Mouse (Mus musculus) hindbrain, embryonic 12.5 days (tissue): ENCODE data around the gene Loxl4. TPM values are rescaled to one million over a fixed set of nuclear protein-coding genes. Genes with fewer than 3 reads are reported as not detected.
A peak's percentile ranks its signal among the peaks of the same experiment; 100 is the strongest.

Source experiments
- ATAC-seq: fragments of 200-750 bp; cut with Nextera tagmentation; 2 replicates; pipeline ENCODE4 v1.8.0; 2017; ENCODE audit warnings: moderate TSS enrichment; ENCODE audit not compliant: low FRiP score
- H3K27ac ChIP-seq: fragments of 300-500 bp; sonication (generic); 2 replicates; pipeline ENCODE4 v1.5.1; 2016; ENCODE audit warnings: mild to moderate bottlenecking
- H3K27me3 ChIP-seq: fragments of 300-500 bp; sonication (generic); 2 replicates; pipeline ENCODE4 v1.6.1; 2016; ENCODE audit warnings: mild to moderate bottlenecking
- H3K36me3 ChIP-seq: fragments of 300-500 bp; sonication (generic); 2 replicates; pipeline ENCODE4 v1.6.1; 2016; ENCODE audit warnings: mild to moderate bottlenecking
- H3K4me1 ChIP-seq: fragments of 300-500 bp; sonication (generic); 2 replicates; pipeline ENCODE4 v1.6.1; 2016
- H3K4me2 ChIP-seq: fragments of 300-500 bp; sonication (generic); replicated peaks from 2 replicates; pipeline ENCODE4 v1.6.1; 2016; ENCODE audit warnings: mild to moderate bottlenecking
- H3K4me3 ChIP-seq: fragments of 300-500 bp; sonication (generic); 2 replicates; pipeline ENCODE4 v1.5.1; 2016; ENCODE audit warnings: mild to moderate bottlenecking
- H3K9ac ChIP-seq: fragments of 300-500 bp; sonication (generic); 2 replicates; pipeline ENCODE4 v1.6.1; 2016; ENCODE audit warnings: mild to moderate bottlenecking, moderate library complexity
- H3K9me3 ChIP-seq: fragments of 300-500 bp; sonication (generic); replicated peaks from 2 replicates; pipeline ENCODE4 v1.6.1; 2016; ENCODE audit warnings: mild to moderate bottlenecking
- WGBS: fragments of 180-500 bp; shearing (Covaris S2); methylation state at CpG from one replicate; pipeline ENCODE4 v1.1.7; 2016; 5-methylcytosine and 5-hydroxymethylcytosine counted together
- polyA plus RNA-seq: library from polyadenylated mRNA; unstranded; fragments of >200 nt; fragmentation: Nextera tagmentation; extraction: Ambion mirVana; gene quantifications from 2 replicates; pipeline ENCODE4 v1.2.1, GENCODE M21; 2016

Loxl4 gene
- polyA plus RNA-seq, 1 experiment from 2014 or later: 0.19 TPM

DNA sequence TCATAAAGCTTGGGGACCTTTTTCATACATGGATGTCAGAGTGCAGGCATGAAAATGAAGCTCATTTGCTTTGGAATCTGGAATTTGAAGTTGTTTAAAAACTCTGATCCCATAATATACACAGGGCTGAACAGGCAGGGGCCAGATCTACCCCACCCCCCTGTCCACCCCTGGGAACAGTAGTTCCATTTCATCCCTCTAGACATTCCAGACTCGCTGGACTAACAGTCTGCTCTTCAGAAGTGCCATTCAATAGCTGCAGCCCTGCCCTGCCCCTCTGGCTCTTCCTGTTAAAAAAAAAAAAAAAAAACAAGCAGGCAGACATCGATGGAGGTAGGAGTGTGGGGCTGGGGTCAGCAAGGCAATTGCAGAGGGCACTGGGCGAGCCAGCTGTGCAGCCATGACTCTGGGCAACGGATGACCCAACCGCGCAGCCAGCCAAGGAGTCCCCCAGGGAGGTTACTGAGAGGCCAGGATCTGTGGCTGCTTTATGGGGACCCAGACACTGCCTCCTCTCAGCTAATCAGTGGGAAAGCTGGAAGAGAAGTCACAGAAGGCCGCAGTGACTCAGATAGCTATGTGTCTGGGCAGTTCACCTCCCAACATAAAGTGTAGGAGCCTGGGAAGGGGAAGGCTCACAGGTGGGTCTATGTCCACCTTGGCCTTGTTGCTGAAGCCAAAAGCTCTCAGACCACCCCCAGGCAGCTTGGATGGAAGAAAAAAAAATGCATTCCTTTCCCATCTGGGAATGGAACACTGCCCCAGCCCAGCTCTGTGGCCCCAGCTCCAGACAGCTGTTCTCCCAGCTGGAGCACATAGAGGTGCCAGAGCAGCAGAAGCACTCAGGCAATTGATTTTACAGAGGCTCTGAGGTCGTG lies 26.2 kb upstream of the Loxl4 start:
- no peaks in the 10 kb centered on the region for H3K36me3 ChIP-seq
- no peak overlapping the region for H3K4me3 ChIP-seq
- no peaks in the 10 kb centered on the region for H3K9me3 ChIP-seq
- no peak for ATAC-seq
- peaks cover 15% of the 10 kb centered on the region for H3K4me1 ChIP-seq
- H3K4me2 ChIP-seq: no peak overlapping the region
- 41% methylated on average over 8 of the region's 8 CpGs for WGBS
- H3K27me3 ChIP-seq: no peaks in the 10 kb centered on the region
- H3K27ac ChIP-seq: no peak overlapping the region
- no peak overlapping the region for H3K9ac ChIP-seq

DNA sequence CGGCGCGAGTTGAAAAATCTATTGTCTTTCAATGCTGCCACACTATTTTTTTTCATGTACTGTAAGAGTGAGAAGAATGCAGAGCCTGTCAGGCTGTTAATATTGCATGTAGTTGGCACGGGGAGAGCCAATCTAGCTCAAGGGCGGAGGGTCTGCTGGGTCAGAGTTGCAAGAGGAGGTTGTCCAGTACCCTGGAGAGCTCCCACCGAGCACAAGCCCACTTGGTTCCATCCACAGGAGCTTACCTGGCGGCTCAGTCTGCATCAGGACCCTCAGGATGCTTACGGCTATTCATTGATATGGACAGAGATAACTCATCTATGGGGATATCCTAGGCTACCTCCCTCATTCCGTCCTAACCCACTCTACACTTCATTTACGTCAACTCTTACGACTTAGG lies 24.0 kb upstream of the Loxl4 start:
- ATAC-seq: no peak
- WGBS: 53% methylated on average over 11 of the region's 11 CpGs
- H3K36me3 ChIP-seq: no peaks in the 10 kb centered on the region
- H3K4me3 ChIP-seq: no peak overlapping the region
- no peak overlapping the region for H3K4me2 ChIP-seq
- H3K9me3 ChIP-seq: no peaks in the 10 kb centered on the region
- peaks cover 18% of the 10 kb centered on the region for H3K4me1 ChIP-seq
- H3K27me3 ChIP-seq: 0 out of 2 replicates have a peak, but pooled peaks cover 3% of the 10 kb centered on the region
- H3K27ac ChIP-seq: no peak overlapping the region
- no peak overlapping the region for H3K9ac ChIP-seq

DNA sequence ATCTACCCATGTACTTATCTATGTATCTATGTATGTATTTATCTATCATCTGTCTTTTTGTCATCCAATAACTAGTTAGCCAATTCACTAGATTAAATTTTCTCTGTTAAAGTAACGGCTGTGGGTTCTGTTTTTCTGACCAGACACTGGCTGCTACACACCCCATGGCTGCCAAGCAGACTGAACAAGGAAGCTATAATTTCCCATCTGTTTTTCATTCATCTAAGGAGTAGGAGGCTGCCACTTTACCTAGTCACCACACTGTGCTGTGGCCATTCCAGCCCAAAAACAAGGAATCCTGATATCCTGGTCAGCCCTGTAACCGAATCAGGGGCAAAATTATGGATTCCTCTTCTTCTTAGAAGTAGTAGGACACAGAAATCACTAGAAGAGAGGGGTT lies 21.0 kb upstream of the Loxl4 start:
- H3K27me3 ChIP-seq: 0 out of 2 replicates have a peak, but pooled peaks cover 3% of the 10 kb centered on the region
- no peak overlapping the region for H3K4me2 ChIP-seq
- H3K4me1 ChIP-seq: peaks cover 9% of the 10 kb centered on the region; the same call in 1 of the 2 replicates
- WGBS: 77% methylated on average over 2 of the region's 2 CpGs
- H3K9ac ChIP-seq: no peak overlapping the region
- no peak overlapping the region for H3K4me3 ChIP-seq
- H3K36me3 ChIP-seq: no peaks in the 10 kb centered on the region
- no peaks in the 10 kb centered on the region for H3K9me3 ChIP-seq
- no peak overlapping the region for H3K27ac ChIP-seq
- no peak for ATAC-seq

GRCm38 (mm10) chr19:42632301-42632700 lies 19.7 kb upstream of the Loxl4 start:
- H3K27ac ChIP-seq: no peak overlapping the region
- 82% methylated on average over 4 of the region's 4 CpGs for WGBS
- ATAC-seq: no peak

GRCm38 (mm10) chr19:42631541-42631961 lies 18.9 kb upstream of the Loxl4 start:
- H3K4me1 ChIP-seq: peaks cover 3% of the 10 kb centered on the region; the same call in 1 of the 2 replicates
- no peak overlapping the region for H3K4me3 ChIP-seq
- H3K27me3 ChIP-seq: 0 out of 2 replicates have a peak, but pooled peaks cover 3% of the 10 kb centered on the region
- WGBS: 25% methylated on average over 8 of the region's 8 CpGs
- no peak overlapping the region; the same call in 1 of the 2 replicates for H3K4me2 ChIP-seq
- H3K9ac ChIP-seq: no peak overlapping the region
- no peaks in the 10 kb centered on the region for H3K36me3 ChIP-seq
- H3K27ac ChIP-seq: no peak overlapping the region
- ATAC-seq: no peak
- no peaks in the 10 kb centered on the region for H3K9me3 ChIP-seq

More at GRCm38 (mm10) chr19:42632301-42632700, 19.7 kb upstream of the Loxl4 start:
- Histone ChIP-seq H3K4me2 (no peak overlapping the region), H3K4me3 (no peak overlapping the region), H3K4me1 (peaks cover 7% of the 10 kb centered on the region; the same call in 1 of the 2 replicates), H3K27me3 (0 out of 2 replicates have a peak, but pooled peaks cover 3% of the 10 kb centered on the region), H3K9me3 (no peaks in the 10 kb centered on the region), H3K9ac (no peak overlapping the region), H3K36me3 (no peaks in the 10 kb centered on the region)

DNA sequence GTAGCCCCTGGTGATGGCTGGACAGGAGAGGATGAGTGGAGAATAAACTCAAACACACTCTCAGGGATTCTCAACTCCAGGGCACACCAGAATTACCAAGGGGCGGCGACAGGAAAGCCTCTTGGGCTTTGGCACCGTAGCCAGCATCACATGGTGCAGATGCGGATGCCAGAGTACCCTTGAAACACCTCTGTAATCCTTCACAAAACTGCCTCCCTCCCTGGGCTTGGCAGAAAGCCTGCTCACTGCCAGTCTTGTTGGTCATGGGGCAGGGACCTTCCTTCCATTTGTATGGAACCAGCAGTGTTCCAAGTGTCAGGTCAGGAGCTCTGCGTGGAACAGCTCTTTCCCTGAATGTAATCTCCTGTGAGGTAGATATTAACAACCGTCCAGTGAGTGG lies 15.5 kb upstream of the Loxl4 start:
- Histone ChIP-seq H3K4me3 (no peak overlapping the region), H3K36me3 (no peaks in the 10 kb centered on the region), H3K9ac (no peak overlapping the region), H3K4me1 (peaks cover 3% of the 10 kb centered on the region; the same call in 1 of the 2 replicates), H3K27me3 (0 out of 2 replicates have a peak, but pooled peaks cover 3% of the 10 kb centered on the region), H3K27ac (no peak overlapping the region), H3K9me3 (no peaks in the 10 kb centered on the region), H3K4me2 (no peak overlapping the region)
- WGBS: 89% methylated on average over 6 of the region's 6 CpGs
- no peak for ATAC-seq

GRCm38 (mm10) chr19:42613647-42614225 lies 1.1 kb upstream of the Loxl4 start:
- no peaks in the 10 kb centered on the region for H3K9me3 ChIP-seq
- 78% methylated on average over 7 of the region's 7 CpGs for WGBS
- H3K4me3 ChIP-seq: no peak overlapping the region
- H3K4me2 ChIP-seq: no peak overlapping the region
- H3K27ac ChIP-seq: no peak overlapping the region
- no peak for ATAC-seq
- H3K4me1 ChIP-seq: peaks cover 11% of the 10 kb centered on the region
- H3K36me3 ChIP-seq: no peaks in the 10 kb centered on the region
- peaks cover 29% of the 10 kb centered on the region for H3K27me3 ChIP-seq
- H3K9ac ChIP-seq: no peak overlapping the region

DNA sequence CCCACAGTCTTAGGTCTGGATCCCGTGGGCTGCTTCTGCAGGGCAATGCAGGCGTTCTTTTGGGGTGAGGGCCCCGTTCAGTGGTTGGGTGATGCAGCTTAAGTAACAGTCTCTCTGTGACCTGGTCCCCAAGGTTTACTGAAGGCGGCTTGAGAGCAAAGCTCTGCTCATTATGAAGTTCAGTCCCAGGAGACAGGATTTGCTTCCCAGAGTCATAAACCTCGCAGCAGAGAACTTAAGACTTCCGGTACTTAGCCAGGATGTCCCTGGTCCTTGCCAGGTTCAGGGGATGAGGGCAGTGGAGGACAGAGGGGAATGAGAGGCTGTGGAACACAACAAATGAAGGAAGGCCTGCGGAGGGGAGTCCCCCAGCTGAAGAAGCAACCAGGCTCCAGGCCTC lies 503 bp upstream of the Loxl4 start:
- Histone ChIP-seq H3K9me3 (no peaks in the 10 kb centered on the region), H3K9ac (no peak overlapping the region), H3K27me3 (peaks cover 29% of the 10 kb centered on the region), H3K4me1 (peaks cover 11% of the 10 kb centered on the region), H3K27ac (no peak overlapping the region), H3K36me3 (no peaks in the 10 kb centered on the region), H3K4me2 (peak overlapping the region; percentile 56), H3K4me3 (peak overlapping the region; percentile 32)
- no peak; the same call in 1 of the 2 replicates for ATAC-seq
- WGBS: 32% methylated on average over 7 of the region's 7 CpGs

DNA sequence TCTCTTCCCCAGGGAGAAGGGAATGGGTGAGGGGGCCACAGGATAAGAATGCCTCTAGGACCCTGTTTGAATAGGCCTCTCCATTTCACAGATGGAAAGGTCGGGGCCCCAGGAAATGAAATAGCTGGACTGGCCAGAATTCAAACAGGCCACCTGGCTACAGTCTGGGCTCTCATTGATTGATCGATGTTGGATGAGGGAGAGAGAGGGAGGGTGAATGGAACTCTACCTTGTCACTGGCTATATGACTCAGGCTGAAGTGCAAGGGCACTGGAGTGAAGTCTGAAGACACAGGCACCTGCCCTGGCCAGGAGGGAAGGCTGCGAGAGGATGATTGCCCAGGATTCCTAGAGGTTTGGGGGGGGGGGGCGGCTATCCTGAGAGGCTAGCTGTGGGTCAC lies 867 bp downstream of the Loxl4 start:
- H3K9me3 ChIP-seq: no peaks in the 10 kb centered on the region
- no peak overlapping the region for H3K9ac ChIP-seq
- no peak for ATAC-seq
- WGBS: 81% methylated on average over 4 of the region's 4 CpGs
- H3K36me3 ChIP-seq: no peaks in the 10 kb centered on the region
- H3K4me3 ChIP-seq: no peak overlapping the region
- H3K27ac ChIP-seq: no peak overlapping the region
- peaks cover 29% of the 10 kb centered on the region for H3K27me3 ChIP-seq
- H3K4me2 ChIP-seq: no peak overlapping the region
- H3K4me1 ChIP-seq: peaks cover 11% of the 10 kb centered on the region

DNA sequence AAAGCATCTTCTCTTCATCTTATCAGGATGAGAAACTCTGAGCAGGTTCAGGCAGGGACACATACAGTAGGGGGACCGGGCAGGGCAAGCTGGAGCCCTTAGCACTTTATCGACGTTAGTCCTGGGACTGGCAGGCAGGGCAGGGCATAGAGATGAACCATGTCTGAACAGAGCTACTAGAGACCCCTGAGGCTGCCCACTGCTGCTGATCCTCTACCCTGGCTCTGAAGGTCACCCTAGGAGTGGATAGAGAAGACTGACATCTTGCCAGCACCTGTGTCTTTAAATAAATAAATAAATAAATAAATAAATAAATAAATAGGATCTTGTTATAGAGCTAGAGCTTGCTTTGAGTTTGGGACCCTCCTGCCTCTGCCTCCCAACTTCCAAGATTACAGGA lies 2.9 kb downstream of the Loxl4 start:
- Histone ChIP-seq H3K4me2 (no peak overlapping the region), H3K9me3 (no peaks in the 10 kb centered on the region), H3K27me3 (peaks cover 29% of the 10 kb centered on the region), H3K9ac (no peak overlapping the region), H3K4me3 (no peak overlapping the region), H3K4me1 (peaks cover 12% of the 10 kb centered on the region), H3K27ac (no peak overlapping the region), H3K36me3 (no peaks in the 10 kb centered on the region)
- WGBS: 92% methylated on average over 3 of the region's 3 CpGs
- no peak for ATAC-seq

- Histone ChIP-seq H3K4me1 (peaks cover 10% of the 10 kb centered on the region), H3K4me2 (no peak overlapping the region), H3K4me3 (no peak overlapping the region), H3K9me3 (no peaks in the 10 kb centered on the region), H3K9ac (no peak overlapping the region), H3K27me3 (peaks cover 16% of the 10 kb centered on the region), H3K27ac (no peak overlapping the region), H3K36me3 (no peaks in the 10 kb centered on the region)
- no peak for ATAC-seq
- WGBS: 95% methylated on average over 5 of the region's 5 CpGs
Observed at GRCm38 (mm10) chr19:42608082-42608481, 4.5 kb downstream of the Loxl4 start.

DNA sequence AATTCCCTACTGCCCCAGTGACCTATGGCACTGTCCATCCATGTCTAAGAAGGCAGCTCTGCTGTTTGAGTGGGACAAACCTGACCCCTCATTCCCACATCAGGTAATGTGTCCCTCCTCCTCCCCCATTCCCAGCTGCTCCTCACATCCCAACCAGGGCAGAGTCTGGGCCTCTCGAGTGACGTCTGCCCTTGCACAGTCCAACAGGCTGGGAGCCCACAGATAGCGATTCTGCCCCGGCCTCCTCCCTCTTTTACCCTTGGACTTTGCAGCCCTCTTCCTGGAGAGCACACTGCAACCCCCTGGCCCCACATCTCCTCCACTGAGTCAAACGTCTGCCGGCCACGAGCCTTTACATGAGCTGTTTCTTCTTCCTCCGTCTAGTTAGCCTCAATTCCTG lies 10.0 kb downstream of the Loxl4 start:
- Histone ChIP-seq H3K27ac (no peak overlapping the region), H3K4me1 (peaks cover 3% of the 10 kb centered on the region; the same call in 1 of the 2 replicates), H3K36me3 (no peaks in the 10 kb centered on the region), H3K9ac (no peak overlapping the region), H3K27me3 (no peaks in the 10 kb centered on the region; the same call in 1 of the 2 replicates), H3K4me2 (no peak overlapping the region), H3K4me3 (no peak overlapping the region), H3K9me3 (no peaks in the 10 kb centered on the region)
- WGBS: 81% methylated on average over 8 of the region's 8 CpGs
- no peak for ATAC-seq
